Mouse (Mus musculus) liver, adult 10 weeks (tissue): ENCODE results near the gene Col5a3. TPM values are rescaled to one million over a fixed set of nuclear protein-coding genes. Genes with fewer than 3 reads are reported as not detected.

Experiments used
- polyA plus RNA-seq: library from polyadenylated mRNA; stranded (reverse); fragments of 350-450 nt; fragmentation: Illumina TruSeq; extraction: RNeasy Lipid Tissue Mini Kit (QIAGEN cat#74804); gene quantifications from one replicate; pipeline ENCODE4 v1.2.3, GENCODE M21; 2014; ENCODE audit warnings: low read depth, low replicate concordance

The Col5a3 gene
- 0.19 TPM for polyA plus RNA-seq

DNA sequence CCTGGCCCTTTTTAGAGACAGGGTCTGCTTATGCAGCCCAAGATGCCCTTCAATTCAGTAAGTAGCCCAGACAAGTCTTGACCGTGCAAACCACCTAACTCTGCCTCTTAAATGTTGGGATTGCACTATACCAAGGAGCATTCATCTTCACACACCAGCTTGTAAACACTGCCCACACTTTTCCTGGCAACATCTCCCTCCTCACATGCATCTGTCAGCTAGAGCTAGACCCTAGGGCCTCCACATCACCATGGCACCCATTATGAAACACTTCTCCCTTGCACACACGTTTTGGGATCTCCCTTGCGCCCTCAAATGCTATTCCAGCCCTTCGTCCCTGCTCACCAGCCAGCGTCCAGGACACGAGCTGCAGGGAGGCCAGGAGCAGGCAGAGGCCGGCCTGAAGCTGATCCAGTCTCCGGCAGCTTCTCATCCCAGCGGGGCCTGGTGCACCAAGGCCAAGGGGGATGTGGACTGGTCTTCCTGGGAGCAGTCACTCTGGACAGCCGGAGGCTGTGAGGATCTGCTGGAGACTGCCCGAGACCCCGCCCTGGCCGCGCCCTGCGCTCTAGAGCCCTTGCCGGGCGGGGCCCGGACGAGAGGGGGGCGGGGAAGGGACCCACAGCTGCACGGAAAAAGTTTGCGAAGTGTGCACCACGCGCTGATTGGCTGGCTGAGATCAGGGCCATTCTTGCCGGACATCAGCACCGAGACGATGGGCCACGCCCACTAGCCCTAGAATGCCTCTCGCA, at the start of gene Col5a3:
Gene Col5a3 (minus strand): TSS at position 547 of the 752 bp plus-strand sequence.

DNA sequence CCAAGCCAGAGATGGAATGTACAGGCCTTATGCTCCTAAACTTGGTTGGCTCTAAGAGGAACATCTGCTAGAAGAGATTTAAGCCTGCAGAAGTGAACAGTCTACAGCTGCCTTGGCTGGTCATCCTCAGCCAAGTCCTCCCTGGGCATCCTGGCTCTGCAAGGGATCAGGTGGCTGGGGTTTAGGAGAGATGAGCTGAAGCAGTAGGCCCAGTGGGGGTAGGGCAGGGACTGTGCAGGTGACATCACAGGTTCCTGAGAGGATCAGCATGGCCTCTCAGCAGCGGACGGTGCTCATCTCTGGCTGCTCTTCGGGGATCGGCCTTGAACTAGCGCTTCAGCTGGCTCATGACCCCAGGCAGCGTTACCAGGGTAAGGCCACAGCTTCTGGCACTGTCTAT, 3.4 kb upstream of the Col5a3 start, which contains the start of gene Rdh8:
Gene Rdh8 (plus strand): TSS at position 268 of the 400 bp plus-strand sequence.

GRCm38 (mm10) chr9:20746017-20746660, 68.7 kb downstream of the Col5a3 start, which contains the start of gene Olfm2:
Gene Olfm2 (minus strand): TSS chr9:20746349.

Other genes with a start within 250 kb of the Col5a3 start
- gene Zfp846, start 233.8 kb downstream of the Col5a3 start, polyA plus RNA-seq, result 7.8 TPM
- gene Ubl5, start 172.2 kb downstream of the Col5a3 start, polyA plus RNA-seq, result 53.6 TPM
- 2.0 TPM for gene Fbxl12, start 170.3 kb downstream of the Col5a3 start, polyA plus RNA-seq
- gene Pin1, start 163.0 kb downstream of the Col5a3 start, polyA plus RNA-seq, result 0.50 TPM
- not detected for gene Olfm2, start 68.7 kb downstream of the Col5a3 start, polyA plus RNA-seq
- not detected for gene Rdh8, start 3.4 kb upstream of the Col5a3 start, polyA plus RNA-seq
- gene A230050P20Rik, start 53.6 kb upstream of the Col5a3 start, polyA plus RNA-seq, result 19.2 TPM
- 0.58 TPM for gene Angptl6, start 64.7 kb upstream of the Col5a3 start, polyA plus RNA-seq
- 0.50 TPM for gene Ppan, start 73.1 kb upstream of the Col5a3 start, polyA plus RNA-seq
- gene Eif3g, start 83.6 kb upstream of the Col5a3 start, polyA plus RNA-seq, result 34.0 TPM
- 1.5 TPM for gene Dnmt1, start 144.8 kb upstream of the Col5a3 start, polyA plus RNA-seq
- gene S1pr2, start 161.7 kb upstream of the Col5a3 start, polyA plus RNA-seq, result 0.48 TPM
- gene Mrpl4, start 187.7 kb upstream of the Col5a3 start, polyA plus RNA-seq, result 1.0 TPM
- 3.1 TPM for gene Icam1, start 200.9 kb upstream of the Col5a3 start, polyA plus RNA-seq
- not detected for gene Icam4, start 214.3 kb upstream of the Col5a3 start, polyA plus RNA-seq
- gene Icam5, start 217.0 kb upstream of the Col5a3 start, polyA plus RNA-seq, result not detected